Mouse (Mus musculus) MEL-GATA-1-ER (cell line): ENCODE results near the gene Naa60.
A peak's percentile ranks its signal among the peaks of the same experiment; 100 is the strongest.
"Not testable (repeated sequence)": the region's sequence is repeated elsewhere in the genome, so short reads cannot be mapped to it uniquely, and the experiment has no call there.

Experiments used
- DNase-seq: peaks from one replicate; pipeline ENCODE4 v3.0.0-alpha.2; 2012; ENCODE audit warnings: low read depth; ENCODE audit errors: extremely low read depth

Naa60 gene

GRCm38 (mm10) chr16:3872216-3873047 lies at the start of gene Naa60:
Gene Naa60 (plus strand): TSS chr16:3872375.
- no peak for DNase-seq

GRCm38 (mm10) chr16:3828021-3828420 lies 44.2 kb upstream of the Naa60 start:
- DNase-seq = no peak

- peak; percentile 33 for DNase-seq
These were observed 42.4 kb upstream of the Naa60 start for GRCm38 (mm10) chr16:3829727-3830126.

- DNase-seq = no peak
These were observed 41.5 kb upstream of the Naa60 start, which contains the start of gene Olfr15 for GRCm38 (mm10) chr16:3830588-3831109. Gene Olfr15 (plus strand): TSS chr16:3830878.

GRCm38 (mm10) chr16:3835461-3835860 lies 36.7 kb upstream of the Naa60 start:
- DNase-seq = no peak

GRCm38 (mm10) chr16:3839157-3839885 lies 32.9 kb upstream of the Naa60 start:
- no peak for DNase-seq

- no peak for DNase-seq
These were observed 29.2 kb upstream of the Naa60 start for GRCm38 (mm10) chr16:3842989-3843388.

GRCm38 (mm10) chr16:3843796-3844195 lies 28.4 kb upstream of the Naa60 start:
- DNase-seq = no peak

GRCm38 (mm10) chr16:3846711-3847518 lies 25.3 kb upstream of the Naa60 start, which contains the start of gene Zfp174:
Gene Zfp174 (plus strand): TSS chr16:3847268.
- DNase-seq = peak; percentile 94

GRCm38 (mm10) chr16:3847871-3848270 lies 24.3 kb upstream of the Naa60 start:
- DNase-seq = no peak

GRCm38 (mm10) chr16:3848416-3848815 lies 23.8 kb upstream of the Naa60 start:
- no peak for DNase-seq

- not testable (repeated sequence) for DNase-seq
These were observed 20.9 kb upstream of the Naa60 start for GRCm38 (mm10) chr16:3851301-3851700.

- DNase-seq = no peak
These were observed 19.6 kb upstream of the Naa60 start for GRCm38 (mm10) chr16:3852586-3852985.

- no peak for DNase-seq
These were observed 17.6 kb upstream of the Naa60 start for GRCm38 (mm10) chr16:3854437-3855182.

- DNase-seq = peak; percentile 18
These were observed 16.4 kb upstream of the Naa60 start for GRCm38 (mm10) chr16:3855776-3856175.

- DNase-seq = no peak
These were observed 12.9 kb upstream of the Naa60 start for GRCm38 (mm10) chr16:3859254-3859653.

GRCm38 (mm10) chr16:3871815-3872214 lies 360 bp upstream of the Naa60 start:
- DNase-seq = no peak

GRCm38 (mm10) chr16:3876346-3876745 lies 4.2 kb downstream of the Naa60 start:
- DNase-seq = no peak

GRCm38 (mm10) chr16:3884201-3885064 lies 12.3 kb downstream of the Naa60 start, which contains the start of the genes Zfp597 and Gm20695:
Gene Zfp597 (minus strand): TSS chr16:3884561.
Gene Gm20695 (plus strand): TSS chr16:3884648.
- DNase-seq = peak; percentile 70
